Mouse (Mus musculus) brain, embryonic 14.5 days (tissue): ENCODE data around the gene Gbe1.

ENCODE experiments used
- CTCF ChIP-seq: fragments of 200-500 bp; IDR thresholded peaks from 2 replicates; pipeline ENCODE4 v1.5.1; 2012; ENCODE audit warnings: inconsistent platforms, mild to moderate bottlenecking, moderate library complexity, borderline replicate concordance; ENCODE audit not compliant: insufficient read depth, insufficient read length; ENCODE audit errors: extremely low read depth
- POLR2A ChIP-seq: fragments of 200-500 bp; IDR thresholded peaks from 2 replicates; pipeline ENCODE4 v1.6.1; 2012; ENCODE audit warnings: mild to moderate bottlenecking, inconsistent platforms, borderline replicate concordance; ENCODE audit not compliant: poor library complexity, insufficient read depth, insufficient read length, severe bottlenecking; ENCODE audit errors: extremely low read depth

- no peak for TF ChIP-seq CTCF
- no peak for TF ChIP-seq POLR2A
Measured at GRCm38 (mm10) chr16:70330007-70330406, 16.3 kb downstream of the Gbe1 start.
